Mouse (Mus musculus): ENCODE results near the gene Tnfaip8l1.

Tnfaip8l1 gene

GRCm38 (mm10) chr17:56139858-56140595 lies 22.2 kb upstream of the Tnfaip8l1 start, which contains the start of gene Sema6b:
TSS of gene Sema6b (minus strand) at chr17:56140343.
- DNase-seq: peak; percentile 78

- no peak for DNase-seq
Observed at GRCm38 (mm10) chr17:56141702-56142605, 20.3 kb upstream of the Tnfaip8l1 start.

- no peak for DNase-seq
Observed at GRCm38 (mm10) chr17:56144546-56144945, 17.7 kb upstream of the Tnfaip8l1 start.

- DNase-seq: no peak
Observed at GRCm38 (mm10) chr17:56146131-56146530, 16.1 kb upstream of the Tnfaip8l1 start.

GRCm38 (mm10) chr17:56147420-56147819 lies 14.9 kb upstream of the Tnfaip8l1 start:
- no peak for DNase-seq

GRCm38 (mm10) chr17:56148280-56148679 lies 14.0 kb upstream of the Tnfaip8l1 start:
- DNase-seq: no peak

GRCm38 (mm10) chr17:56148790-56149618 lies 13.3 kb upstream of the Tnfaip8l1 start:
- no peak for DNase-seq

- no peak for DNase-seq
Observed at GRCm38 (mm10) chr17:56149897-56150296, 12.4 kb upstream of the Tnfaip8l1 start.

- DNase-seq: no peak
Observed at GRCm38 (mm10) chr17:56153643-56154042, 8.6 kb upstream of the Tnfaip8l1 start.

GRCm38 (mm10) chr17:56159729-56160128 lies 2.5 kb upstream of the Tnfaip8l1 start:
- DNase-seq: peak; percentile 63

- no peak for DNase-seq
Observed at GRCm38 (mm10) chr17:56163523-56164102, 1.3 kb downstream of the Tnfaip8l1 start.

GRCm38 (mm10) chr17:56164510-56164909 lies 2.2 kb downstream of the Tnfaip8l1 start:
- no peak for DNase-seq

- DNase-seq: no peak
Observed at GRCm38 (mm10) chr17:56165671-56166070, 3.4 kb downstream of the Tnfaip8l1 start.

GRCm38 (mm10) chr17:56169830-56170229 lies 7.6 kb downstream of the Tnfaip8l1 start:
- DNase-seq: no peak

- no peak for DNase-seq
Observed at GRCm38 (mm10) chr17:56170636-56171035, 8.4 kb downstream of the Tnfaip8l1 start.

- DNase-seq: no peak
Observed at GRCm38 (mm10) chr17:56171456-56171855, 9.2 kb downstream of the Tnfaip8l1 start.

- DNase-seq: no peak
Observed at GRCm38 (mm10) chr17:56171881-56172280, 9.6 kb downstream of the Tnfaip8l1 start.

GRCm38 (mm10) chr17:56173401-56174046 lies 11.2 kb downstream of the Tnfaip8l1 start:
- no peak for DNase-seq

- no peak for DNase-seq
Observed at GRCm38 (mm10) chr17:56175416-56175815, 13.1 kb downstream of the Tnfaip8l1 start.

- no peak for DNase-seq
Observed at GRCm38 (mm10) chr17:56182975-56183657, 20.8 kb downstream of the Tnfaip8l1 start.

- DNase-seq: peak; percentile 94
Observed at GRCm38 (mm10) chr17:56183658-56184103, 21.4 kb downstream of the Tnfaip8l1 start, which contains the start of gene Mydgf. TSS of gene Mydgf (minus strand) at chr17:56183920.

Data from cerebellum, adult 9-10 months (tissue).